In the genomic region with DNA sequence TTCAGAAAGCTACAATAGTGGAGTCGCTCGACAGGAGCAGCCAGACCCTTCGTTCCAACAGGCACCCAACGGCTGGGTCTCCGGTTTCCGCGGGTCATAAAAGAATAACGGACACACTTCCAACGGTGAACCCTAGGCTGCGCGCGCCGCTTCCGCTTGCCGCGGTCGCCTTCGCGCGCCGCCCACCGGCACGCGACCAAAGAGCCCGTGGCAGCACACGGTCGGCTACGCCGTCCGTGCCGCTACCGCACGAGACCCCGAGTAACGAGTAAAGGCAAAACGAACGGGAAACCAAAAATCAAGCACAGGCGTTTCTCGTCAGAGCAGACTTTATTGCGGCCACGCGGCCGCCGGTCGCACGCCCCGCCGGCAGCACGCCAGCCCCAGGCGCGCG, we compare ENCODE assay signal across 7 mouse cellular contexts. TPM values are rescaled to one million over a fixed set of nuclear protein-coding genes. Genes with fewer than 3 reads are reported as not detected.
A peak's percentile ranks its signal among the peaks of the same experiment; 100 is the strongest.
DNase-seq lines count a peak whose midpoint lies in the region; ATAC-seq and TF ChIP-seq lines count a peak whose summit lies in the region.

No protein-coding gene starts in this region.

- TF ChIP-seq CTCF in intestine, postnatal 0 days (IDR thresholded peaks at IDR 0.05; ENCODE audit: low read depth) = peak; percentile 40

- no peaks in the 10 kb centered on the region for H3K27me3 ChIP-seq in intestine, postnatal 0 days (replicated peaks; ENCODE audit: control insufficient read depth, insufficient read depth, low read length)
- H3K27me3 ChIP-seq in limb, embryonic 12.5 days = no peaks in the 10 kb centered on the region
- H3K27me3 ChIP-seq in midbrain, embryonic 14.5 days (ENCODE audit: control insufficient read depth, insufficient read depth, low read length) = no peaks in the 10 kb centered on the region

- H3K27ac ChIP-seq in intestine, postnatal 0 days (ENCODE audit: low read depth, low read length) = peak overlapping the region; percentile 100
- peak overlapping the region; percentile 96 for H3K27ac ChIP-seq in limb, embryonic 12.5 days
- H3K27ac ChIP-seq in midbrain, embryonic 14.5 days (replicated peaks; ENCODE audit: low read depth, low read length) = peak overlapping the region; percentile 97

- H3K9me3 ChIP-seq in intestine, postnatal 0 days (ENCODE audit: control insufficient read depth) = no peaks in the 10 kb centered on the region
- no peaks in the 10 kb centered on the region for H3K9me3 ChIP-seq in limb, embryonic 12.5 days
- no peaks in the 10 kb centered on the region for H3K9me3 ChIP-seq in midbrain, embryonic 14.5 days (ENCODE audit: control insufficient read depth, low read length)

- H3K36me3 ChIP-seq in intestine, postnatal 0 days (ENCODE audit: control insufficient read depth, insufficient read depth) = no peaks in the 10 kb centered on the region
- H3K36me3 ChIP-seq in limb, embryonic 12.5 days = no peaks in the 10 kb centered on the region
- no peaks in the 10 kb centered on the region for H3K36me3 ChIP-seq in midbrain, embryonic 14.5 days (ENCODE audit: control insufficient read depth, insufficient read depth, low read length)

- H3K4me2 ChIP-seq in intestine, postnatal 0 days (replicated peaks; ENCODE audit: low read depth) = peak overlapping the region; percentile 70
- H3K4me2 ChIP-seq in limb, embryonic 12.5 days = peak overlapping the region; percentile 80
- peak overlapping the region; percentile 73 for H3K4me2 ChIP-seq in midbrain, embryonic 14.5 days (ENCODE audit: low read length)

- H3K9ac ChIP-seq in intestine, postnatal 0 days (ENCODE audit: low read depth, low read length) = peak overlapping the region; percentile 84
- H3K9ac ChIP-seq in limb, embryonic 12.5 days (replicated peaks) = peak overlapping the region; percentile 94
- peak overlapping the region; percentile 93 for H3K9ac ChIP-seq in midbrain, embryonic 14.5 days (replicated peaks; ENCODE audit: low read length)

- 0 out of 2 replicates have a peak, but pooled peaks cover 3% of the 10 kb centered on the region for H3K4me1 ChIP-seq in intestine, postnatal 0 days (replicated peaks; ENCODE audit: control insufficient read depth, insufficient read depth, low read length)
- peaks cover 25% of the 10 kb centered on the region for H3K4me1 ChIP-seq in limb, embryonic 12.5 days (replicated peaks)
- H3K4me1 ChIP-seq in midbrain, embryonic 14.5 days (ENCODE audit: control insufficient read depth, insufficient read depth, low read length) = peaks cover 37% of the 10 kb centered on the region

- under 1% methylated on average over 51 of the region's 52 CpGs for WGBS in intestine, postnatal 0 days
- under 1% methylated on average over 52 of the region's 52 CpGs for WGBS in limb, embryonic 12.5 days
- WGBS in midbrain, embryonic 14.5 days = under 1% methylated on average over 52 of the region's 52 CpGs

- peak; percentile 29 for ATAC-seq in intestine, postnatal 0 days
- ATAC-seq in limb, embryonic 12.5 days (ENCODE audit: insufficient number of reproducible peaks, insufficient read depth, low FRiP score, low TSS enrichment, low read depth) = peak; percentile 34; the same call in 1 of the 2 replicates
- ATAC-seq in midbrain, embryonic 14.5 days (ENCODE audit: low FRiP score, low TSS enrichment) = peak; percentile 44

- H3K4me3 ChIP-seq in intestine, postnatal 0 days (ENCODE audit: low read depth, low read length) = peak overlapping the region; percentile 99
- H3K4me3 ChIP-seq in limb, embryonic 12.5 days (replicated peaks) = peak overlapping the region; percentile 99
- peak overlapping the region; percentile 98 for H3K4me3 ChIP-seq in midbrain, embryonic 14.5 days (replicated peaks; ENCODE audit: low read depth, low read length)

- DNase-seq in adrenal gland, adult 8-10 months = peak; percentile 62
- peak; percentile 88 for DNase-seq in embryo, embryonic 10.5 days (ENCODE audit: low spot score)
- peak; percentile 75 for DNase-seq in gastrocnemius, postnatal 25 days
- peak; percentile 91 for DNase-seq in midbrain, embryonic 14.5 days
- DNase-seq in spleen, adult 18-20 months = peak; percentile 66 to 78

RNA-seq across cellular contexts. Expression of gene Yy1, which starts 0.6 kb away (rescaled TPM):
- total RNA-seq in adrenal gland, adult 8-10 months (2022) = 10 to 100 TPM; 65.4 to 76.7 (median 70.7) TPM
- total RNA-seq in gastrocnemius, postnatal 25 days (2021) = 10 to 100 TPM; 23.9 to 25.4 TPM
- polyA plus RNA-seq in intestine, postnatal 0 days (2015; fragmentation: Nextera tagmentation; extraction: Ambion mirVana) = 10.3 and 10.9 TPM in 2 replicates
- polyA plus RNA-seq in limb, embryonic 12.5 days (2016; fragmentation: Nextera tagmentation; extraction: Ambion mirVana) = 23.8 and 24.0 TPM in 2 replicates
- polyA plus RNA-seq in midbrain, embryonic 14.5 days (2014; fragmentation: Nextera tagmentation; extraction: Ambion mirVana) = 15.1 and 16.6 TPM in 2 replicates

RNA-seq across cellular contexts. Expression of gene Slc25a29, which starts 43.5 kb away (rescaled TPM):
- total RNA-seq in adrenal gland, adult 8-10 months (2022) = 10 to 100 TPM; 19.8 to 29.4 (median 23.8) TPM
- total RNA-seq in gastrocnemius, postnatal 25 days (2021) = 1 to 10 TPM; 6.4 to 9.2 TPM
- 1.8 and 1.9 TPM in 2 replicates for polyA plus RNA-seq in intestine, postnatal 0 days (2015; fragmentation: Nextera tagmentation; extraction: Ambion mirVana)
- 11.5 and 15.2 TPM in 2 replicates for polyA plus RNA-seq in limb, embryonic 12.5 days (2016; fragmentation: Nextera tagmentation; extraction: Ambion mirVana)
- 19.9 and 20.0 TPM in 2 replicates for polyA plus RNA-seq in midbrain, embryonic 14.5 days (2014; fragmentation: Nextera tagmentation; extraction: Ambion mirVana)

RNA-seq across cellular contexts. Expression of gene Slc25a47, which starts 43.7 kb away (rescaled TPM):
- 10 to 100 TPM; 10.2 to 14.0 (median 12.2) TPM for total RNA-seq in adrenal gland, adult 8-10 months (2022)
- 1 to 10 TPM; 5.8 to 6.3 TPM for total RNA-seq in gastrocnemius, postnatal 25 days (2021)
- 4.7 and 5.1 TPM in 2 replicates for polyA plus RNA-seq in intestine, postnatal 0 days (2015; fragmentation: Nextera tagmentation; extraction: Ambion mirVana)
- polyA plus RNA-seq in limb, embryonic 12.5 days (2016; fragmentation: Nextera tagmentation; extraction: Ambion mirVana) = 15.5 and 18.0 TPM in 2 replicates
- 10.9 and 11.1 TPM in 2 replicates for polyA plus RNA-seq in midbrain, embryonic 14.5 days (2014; fragmentation: Nextera tagmentation; extraction: Ambion mirVana)

Comparison
In these comparisons a context has a peak if more than half of its experiments do, and no peak if none do; other contexts are left out.
1. Peak in every context shown above with its lines: DNase-seq, ATAC-seq, H3K4me3 ChIP-seq and H3K27ac ChIP-seq.